Mouse (Mus musculus) small intestine, adult 2 months (tissue): ENCODE results near the gene Pnpla2. TPM values are rescaled to one million over a fixed set of nuclear protein-coding genes. Genes with fewer than 3 reads are reported as not detected.

Source experiments
- H3K27ac ChIP-seq: fragments of 200-500 bp; 2 replicates; pipeline ENCODE4 v1.5.1; 2012; ENCODE audit warnings: low read depth, low read length, control low read depth, inconsistent platforms; ENCODE audit not compliant: insufficient read depth
- H3K27me3 ChIP-seq: fragments of 200-500 bp; 2 replicates; pipeline ENCODE4 v1.6.1; 2012; ENCODE audit warnings: mild to moderate bottlenecking, moderate library complexity, low read length, inconsistent platforms; ENCODE audit not compliant: control insufficient read depth, insufficient read depth
- H3K36me3 ChIP-seq: fragments of 200-500 bp; 2 replicates; pipeline ENCODE4 v1.6.1; 2012; ENCODE audit warnings: mild to moderate bottlenecking, low read length, control low read depth, inconsistent platforms; ENCODE audit not compliant: control insufficient read depth, insufficient read depth
- H3K4me1 ChIP-seq: fragments of 200-500 bp; 2 replicates; pipeline ENCODE4 v1.6.1; 2012; ENCODE audit warnings: low read length, inconsistent platforms, mixed read lengths; ENCODE audit not compliant: control insufficient read depth, insufficient read depth, insufficient read length
- H3K4me3 ChIP-seq: fragments of 200-500 bp; 2 replicates; pipeline ENCODE4 v1.5.1; 2012; ENCODE audit warnings: low read depth, mild to moderate bottlenecking, control low read depth, inconsistent platforms, low read length, moderate library complexity
- CTCF ChIP-seq: fragments of 200-500 bp; IDR thresholded peaks from 2 replicates; pipeline ENCODE4 v1.5.1; 2012; ENCODE audit warnings: low read depth, mild to moderate bottlenecking, control low read depth, inconsistent platforms, low read length, moderate library complexity, mixed read lengths; ENCODE audit not compliant: insufficient replicate concordance, insufficient read length; ENCODE audit errors: extremely low read depth
- POLR2A ChIP-seq: fragments of 200-500 bp; IDR thresholded peaks from 2 replicates; pipeline ENCODE4 v1.6.1; 2012; ENCODE audit warnings: low read depth, mild to moderate bottlenecking, control low read depth, inconsistent platforms, low read length, moderate library complexity
- WGBS: fragments of 180-500 bp; shearing (Covaris S2); methylation state at CpG from one replicate; pipeline ENCODE4 v1.1.7; 2018; 5-methylcytosine and 5-hydroxymethylcytosine counted together
- polyA plus RNA-seq: library from polyadenylated mRNA; depleted of rRNA; stranded (reverse); fragments of >200 nt; gene quantifications from 2 replicates; pipeline ENCODE4 v1.2.3, GENCODE M21; 2012

Gene Pnpla2
- polyA plus RNA-seq, 1 experiment: 319 TPM

GRCm38 (mm10) chr7:141491151-141491550 lies 36.2 kb downstream of the Pnpla2 start:
- WGBS: 76% methylated on average over 2 of the region's 2 CpGs
- H3K4me1 ChIP-seq: no peaks in the 10 kb centered on the region

GRCm38 (mm10) chr7:141492738-141493137 lies 37.7 kb downstream of the Pnpla2 start:
- no peaks in the 10 kb centered on the region for H3K27me3 ChIP-seq
- WGBS: 90% methylated on average over 5 of the region's 5 CpGs

More at GRCm38 (mm10) chr7:141491151-141491550, 36.2 kb downstream of the Pnpla2 start:
- Histone ChIP-seq H3K36me3 (peaks cover 7% of the 10 kb centered on the region; the same call in 1 of the 2 replicates), H3K4me3 (no peak overlapping the region), H3K27ac (no peak overlapping the region), H3K27me3 (no peaks in the 10 kb centered on the region)
- TF ChIP-seq CTCF (peak; percentile 45; the same call in 1 of the 2 replicates), POLR2A (no peak)

GRCm38 (mm10) chr7:141493729-141494128 lies 38.7 kb downstream of the Pnpla2 start:
- no peak for TF ChIP-seq POLR2A
- TF ChIP-seq CTCF: no peak
- 91% methylated on average over 1 of the region's 1 CpGs for WGBS
- Histone ChIP-seq H3K27ac (no peak overlapping the region), H3K36me3 (peaks cover 11% of the 10 kb centered on the region), H3K4me1 (no peaks in the 10 kb centered on the region), H3K27me3 (no peaks in the 10 kb centered on the region), H3K4me3 (no peak overlapping the region)

More at GRCm38 (mm10) chr7:141492738-141493137, 37.7 kb downstream of the Pnpla2 start:
- no peak overlapping the region for H3K4me3 ChIP-seq
- peaks cover 11% of the 10 kb centered on the region; the same call in 1 of the 2 replicates for H3K36me3 ChIP-seq
- no peak for TF ChIP-seq CTCF
- no peak for TF ChIP-seq POLR2A
- H3K4me1 ChIP-seq: no peaks in the 10 kb centered on the region
- no peak overlapping the region for H3K27ac ChIP-seq

- H3K4me1 ChIP-seq: no peaks in the 10 kb centered on the region
- H3K27ac ChIP-seq: no peak overlapping the region
- H3K36me3 ChIP-seq: peaks cover 11% of the 10 kb centered on the region
- H3K4me3 ChIP-seq: no peak overlapping the region
- WGBS: 80% methylated on average over 2 of the region's 2 CpGs
- no peaks in the 10 kb centered on the region for H3K27me3 ChIP-seq
- no peak for TF ChIP-seq CTCF
- TF ChIP-seq POLR2A: no peak
Measured at GRCm38 (mm10) chr7:141495379-141495778, 40.4 kb downstream of the Pnpla2 start.

GRCm38 (mm10) chr7:141495940-141496339 lies 40.9 kb downstream of the Pnpla2 start:
- Histone ChIP-seq H3K27me3 (no peaks in the 10 kb centered on the region), H3K36me3 (peaks cover 13% of the 10 kb centered on the region), H3K4me3 (no peak overlapping the region), H3K27ac (no peak overlapping the region), H3K4me1 (no peaks in the 10 kb centered on the region)
- 87% methylated on average over 4 of the region's 4 CpGs for WGBS
- TF ChIP-seq CTCF (no peak), POLR2A (no peak)

GRCm38 (mm10) chr7:141497600-141497999 lies 42.6 kb downstream of the Pnpla2 start:
- WGBS: 82% methylated on average over 3 of the region's 3 CpGs
- Histone ChIP-seq H3K36me3 (peaks cover 11% of the 10 kb centered on the region), H3K4me3 (no peak overlapping the region), H3K4me1 (no peaks in the 10 kb centered on the region), H3K27me3 (no peaks in the 10 kb centered on the region), H3K27ac (no peak overlapping the region)
- TF ChIP-seq CTCF (no peak), POLR2A (no peak)

- H3K36me3 ChIP-seq: peaks cover 2% of the 10 kb centered on the region
- H3K27ac ChIP-seq: no peak overlapping the region
- no peak overlapping the region for H3K4me3 ChIP-seq
- WGBS: 92% methylated on average over 7 of the region's 7 CpGs
- H3K27me3 ChIP-seq: no peaks in the 10 kb centered on the region
- H3K4me1 ChIP-seq: peaks cover 2% of the 10 kb centered on the region; the same call in 1 of the 2 replicates
- TF ChIP-seq POLR2A (no peak), CTCF (no peak)
Measured at GRCm38 (mm10) chr7:141501820-141502555, 47.0 kb downstream of the Pnpla2 start.
